Mouse (Mus musculus) T-helper 2 cell (primary cell): ENCODE data around the gene Zp3.

Experiments
- in situ Hi-C: fragments of 300-600 bp; cut with MboI, MseI; formaldehyde crosslinking; loops from one replicate; pipeline ENCODE4 v1.15.1; 2025; ENCODE audit warnings: high pct_unique_total_duplicates

Zp3 gene

DNA sequence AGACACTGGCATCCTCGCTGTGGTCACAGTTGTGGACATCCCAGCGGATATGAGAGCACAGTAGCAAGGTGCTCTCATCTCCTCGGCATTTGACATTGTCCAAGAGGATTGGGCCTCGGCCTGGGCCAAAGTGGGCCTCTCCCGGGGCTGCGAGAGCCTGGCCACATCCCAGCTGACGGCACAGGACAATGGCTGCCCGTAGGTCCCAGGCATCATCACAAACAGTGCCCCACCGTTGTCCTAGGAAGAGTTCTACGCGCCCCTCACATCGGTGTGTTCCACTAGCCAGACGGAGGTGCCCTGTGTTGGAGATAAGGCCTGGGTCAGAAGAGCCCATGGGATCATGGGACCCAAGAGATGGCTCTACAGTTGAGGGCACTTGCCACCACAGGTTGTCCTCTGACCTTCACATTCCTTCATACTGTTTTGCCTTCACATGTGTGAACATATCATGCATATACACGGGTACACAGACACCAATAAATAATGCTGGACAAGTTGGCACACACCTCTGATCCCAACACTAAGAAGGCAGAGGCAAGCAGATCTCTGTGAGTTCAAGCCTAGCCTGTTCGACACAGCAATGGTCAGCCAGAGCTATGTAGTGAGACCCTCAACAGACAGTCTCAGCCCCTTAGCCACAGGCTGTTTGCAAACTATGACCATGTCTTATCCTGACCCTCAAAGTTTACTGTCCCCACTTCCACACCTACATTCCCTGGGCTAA lies 18.8 kb upstream of the Zp3 start:
- in situ Hi-C loops = no loop called here

GRCm38 (mm10) chr5:135962125-135962491 lies 17.8 kb upstream of the Zp3 start:
- in situ Hi-C loops = no loop called here

DNA sequence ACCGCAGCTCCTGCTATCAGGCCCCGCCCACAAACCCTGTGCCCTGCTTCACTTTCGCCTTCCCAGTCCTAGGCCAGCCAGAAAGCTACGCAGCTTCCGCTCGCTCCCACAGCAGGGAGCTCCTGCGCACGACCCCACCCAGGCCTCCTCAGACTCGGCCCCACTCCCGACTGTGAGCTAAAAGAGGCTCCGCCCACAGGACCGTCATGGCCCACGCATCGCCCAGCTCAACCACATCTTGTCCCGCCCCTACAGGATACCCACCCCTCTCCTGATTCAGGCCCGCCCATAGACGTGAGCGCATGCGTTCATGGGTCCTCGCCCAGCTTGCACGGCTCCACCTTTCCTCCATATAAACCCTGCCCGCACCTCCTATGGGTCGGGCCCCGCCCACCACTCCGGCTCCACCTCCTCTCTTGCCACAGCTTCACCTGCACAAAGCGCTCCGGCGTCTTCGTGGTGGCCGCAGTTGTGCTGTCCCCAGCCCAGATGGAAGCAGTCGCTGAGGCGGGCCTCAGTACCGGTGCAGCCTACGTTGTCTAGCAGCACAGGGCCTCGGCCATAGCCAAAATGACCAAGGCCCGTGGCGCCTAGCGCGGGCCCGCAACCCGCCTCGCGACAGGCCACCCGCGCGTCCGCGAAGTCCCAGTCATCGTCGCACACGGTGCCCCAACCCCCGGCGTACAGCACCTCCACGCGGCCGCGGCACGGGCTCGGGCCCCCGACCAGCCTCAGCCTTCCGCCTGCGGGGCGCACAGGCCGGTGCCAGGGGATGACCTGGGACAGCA lies 17.2 kb upstream of the Zp3 start:
- in situ Hi-C loops = no loop called here

DNA sequence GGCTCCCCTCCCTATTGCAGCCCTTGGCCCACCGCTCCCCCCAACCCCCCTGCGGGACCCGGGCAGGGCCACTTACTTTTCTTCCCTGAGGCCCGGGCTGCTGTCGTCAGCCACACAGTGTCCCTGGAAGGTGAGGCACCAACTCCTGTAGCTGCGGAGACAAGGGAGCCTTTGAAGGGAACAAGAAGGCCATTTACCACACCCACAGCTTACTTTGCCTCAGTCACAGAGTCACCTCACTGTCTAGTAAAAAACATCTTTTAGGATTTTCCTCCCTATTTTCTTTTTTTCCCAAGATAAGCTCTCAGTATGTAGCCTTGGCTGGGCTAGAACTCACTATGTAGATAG lies 16.6 kb upstream of the Zp3 start:
- in situ Hi-C loops = no loop called here

GRCm38 (mm10) chr5:135965501-135965930 lies 14.4 kb upstream of the Zp3 start:
- in situ Hi-C loops = no loop called here

DNA sequence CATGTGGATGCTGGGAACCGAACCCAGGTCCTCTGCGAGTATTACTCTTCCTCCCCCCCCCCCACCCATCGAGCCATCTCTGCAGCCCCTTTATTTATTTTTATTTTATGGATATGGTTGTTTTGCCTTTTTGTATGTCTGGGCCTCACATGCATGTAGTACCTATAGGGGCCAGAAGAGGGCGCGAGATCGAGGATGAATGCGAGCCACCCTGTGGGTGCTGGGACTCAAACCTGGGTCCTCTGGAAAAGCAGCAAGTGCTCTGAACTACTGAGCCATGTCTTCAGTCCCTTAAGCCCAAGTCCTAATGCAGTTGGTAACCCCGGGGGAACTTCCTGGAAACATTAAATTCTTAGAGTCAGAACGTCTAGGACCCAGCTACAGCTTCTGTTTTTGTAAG lies 13.0 kb upstream of the Zp3 start:
- in situ Hi-C loops = no loop called here

DNA sequence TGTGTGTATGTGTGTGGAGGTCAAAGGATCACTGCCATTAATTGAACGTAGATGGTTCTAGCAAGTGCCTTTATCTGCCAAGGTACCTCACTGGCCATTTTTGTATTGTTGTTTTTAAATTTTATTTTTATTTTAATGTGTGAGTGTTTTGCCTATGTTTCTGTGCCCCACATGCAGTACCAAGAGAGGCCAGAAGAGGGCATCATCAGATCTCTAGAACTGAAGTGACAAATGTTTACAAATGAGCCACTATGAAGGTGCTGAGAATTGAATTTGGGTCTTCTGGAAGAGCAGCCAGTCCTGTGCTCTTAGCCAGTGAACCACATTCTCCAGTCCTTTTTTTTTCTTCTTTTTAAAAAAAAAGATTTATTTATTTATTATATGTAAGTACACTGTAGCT lies 11.1 kb upstream of the Zp3 start:
- in situ Hi-C loops = no loop called here

GRCm38 (mm10) chr5:135970247-135970646 lies 9.7 kb upstream of the Zp3 start:
- in situ Hi-C loops = no loop called here

DNA sequence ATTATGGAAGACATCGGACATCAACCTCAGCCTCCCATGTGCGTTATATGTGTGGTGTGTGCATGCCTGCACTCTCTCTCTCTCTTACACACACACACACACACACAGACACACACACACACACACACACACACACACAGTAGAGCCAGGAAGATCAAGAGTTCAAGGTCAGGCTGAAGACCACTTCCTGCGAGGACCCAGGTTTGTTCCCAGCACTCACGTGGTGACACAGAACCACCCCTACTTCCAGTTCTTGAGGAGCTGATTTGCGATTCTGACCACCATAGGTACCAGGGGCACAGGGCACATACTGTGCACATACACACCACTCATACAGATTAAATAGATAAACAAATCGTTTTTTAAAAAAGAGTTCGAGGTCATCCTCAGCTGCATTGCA lies 8.0 kb upstream of the Zp3 start:
- in situ Hi-C loops = no loop called here

- in situ Hi-C loops = no loop called here
Measured at GRCm38 (mm10) chr5:135974365-135974764, 5.5 kb upstream of the Zp3 start, which contains the start of gene Ssc4d. Gene Ssc4d, minus strand, starts transcription at chr5:135974531.

GRCm38 (mm10) chr5:135975893-135976668 lies 3.8 kb upstream of the Zp3 start:
- in situ Hi-C loops = no loop called here

DNA sequence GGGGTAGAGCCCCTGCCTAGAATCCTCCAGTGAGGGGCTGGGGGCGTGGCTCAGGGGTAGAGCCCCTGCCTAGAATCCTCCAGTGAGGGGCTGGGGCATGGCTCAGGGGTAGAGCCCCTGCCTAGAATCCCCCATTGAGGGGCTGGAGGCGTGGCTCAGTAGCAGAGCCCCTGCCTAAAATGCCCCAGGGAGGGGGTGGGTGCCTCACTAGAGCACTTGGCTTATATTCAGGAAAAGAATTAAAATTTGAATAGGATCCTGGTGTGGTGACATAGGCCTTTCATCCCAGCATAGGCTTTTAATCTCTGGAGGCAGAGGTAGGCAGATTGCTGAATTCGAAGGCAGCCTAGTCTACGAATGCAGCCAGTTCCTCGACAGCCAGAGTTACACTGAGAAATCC lies 518 bp upstream of the Zp3 start:
- in situ Hi-C loops = no loop called here

DNA sequence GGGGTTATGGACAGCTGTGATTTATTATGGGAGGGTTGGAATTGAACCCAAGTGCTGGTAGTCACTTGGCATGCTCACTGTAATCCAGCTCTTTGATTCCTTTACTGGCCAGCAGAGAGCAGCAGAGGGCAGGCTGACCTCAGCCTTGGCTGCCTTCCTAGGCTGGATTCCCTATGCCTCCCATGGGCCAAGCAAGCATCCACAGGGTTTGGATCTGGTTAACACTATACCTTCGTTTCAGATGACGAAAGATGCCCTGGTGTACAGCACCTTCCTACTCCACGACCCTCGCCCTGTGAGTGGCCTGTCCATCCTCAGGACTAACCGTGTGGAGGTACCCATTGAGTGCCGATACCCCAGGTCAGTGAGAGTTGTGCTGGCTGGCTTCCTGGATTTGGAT lies 2.5 kb downstream of the Zp3 start:
- in situ Hi-C loops = loop anchor here (5.0 kb wide), 1 partner anchor 75 kb away; no protein-coding TSS in a partner anchor

GRCm38 (mm10) chr5:135984546-135985044 lies 4.7 kb downstream of the Zp3 start:
- in situ Hi-C loops = loop anchor here (5.0 kb wide), 1 partner anchor 73 kb away; no protein-coding TSS in a partner anchor

GRCm38 (mm10) chr5:135987248-135987647 lies 7.3 kb downstream of the Zp3 start:
- in situ Hi-C loops = no loop called here

DNA sequence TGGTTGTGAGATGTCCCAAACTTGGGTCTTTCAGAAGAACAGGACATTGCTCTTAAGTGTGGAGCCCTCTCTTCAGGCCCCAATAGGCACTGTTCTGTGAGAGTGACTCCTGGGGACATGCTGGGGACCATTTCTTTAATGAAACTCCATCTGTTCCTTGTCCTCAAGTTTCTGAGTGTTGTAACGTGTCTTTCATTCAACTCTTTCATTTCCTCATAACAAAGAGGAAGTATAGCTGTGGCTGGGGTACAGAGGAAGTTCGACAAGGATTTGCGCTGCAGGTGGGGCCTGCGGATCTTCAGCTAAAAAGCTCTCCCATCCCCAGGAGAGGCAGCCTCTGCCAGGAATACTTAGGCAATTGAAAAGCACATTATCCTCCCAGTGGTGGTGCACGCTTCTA lies 10.7 kb downstream of the Zp3 start:
- in situ Hi-C loops = no loop called here

- in situ Hi-C loops = no loop called here
Measured at GRCm38 (mm10) chr5:135993381-135993965, 13.6 kb downstream of the Zp3 start.

DNA sequence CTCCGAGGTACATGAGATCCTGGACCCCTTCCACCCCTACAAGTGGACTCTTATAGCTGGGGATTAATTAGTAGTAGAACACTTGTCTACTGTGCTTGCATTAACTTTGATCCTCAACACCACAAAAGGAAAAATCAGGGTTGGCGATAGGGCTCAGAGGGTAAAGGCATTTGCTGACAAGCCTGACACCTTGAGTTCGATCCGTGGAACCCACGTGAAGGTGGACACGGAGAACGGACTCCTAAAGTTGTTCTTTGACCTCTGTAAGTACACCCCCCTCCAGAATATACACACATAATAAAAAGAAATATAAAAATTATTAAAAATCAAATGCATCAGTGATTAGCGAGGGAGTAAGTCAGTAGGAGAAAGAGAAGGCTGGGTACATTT lies 14.4 kb downstream of the Zp3 start:
- in situ Hi-C loops = no loop called here

- in situ Hi-C loops = no loop called here
Measured at GRCm38 (mm10) chr5:135994725-135995687, 15.1 kb downstream of the Zp3 start, which contains the start of gene Dtx2. Gene Dtx2, plus strand, starts transcription at chr5:135994800.

GRCm38 (mm10) chr5:135996162-135996561 lies 16.3 kb downstream of the Zp3 start:
- in situ Hi-C loops = no loop called here

- in situ Hi-C loops = no loop called here
Measured at GRCm38 (mm10) chr5:136001222-136001621, 21.3 kb downstream of the Zp3 start.
